Comparison of ENCODE assay signal across 8 mouse cellular contexts in genomic region chr15:81860471-81861135, GRCm38 (mm10). TPM values are rescaled to one million over a fixed set of nuclear protein-coding genes. Genes with fewer than 3 reads are reported as not detected.
A peak's percentile ranks its signal among the peaks of the same experiment; 100 is the strongest.
DNase-seq lines count a peak whose midpoint lies in the region; ATAC-seq and TF ChIP-seq lines count a peak whose summit lies in the region.

No protein-coding gene starts in this region.

- no peak for ATAC-seq in erythroblast, adult 5-6 weeks (replicated peaks; ENCODE audit: low FRiP score, poor library complexity, severe bottlenecking)
- no peak for ATAC-seq in hindbrain, postnatal 0 days
- ATAC-seq in inflammation-experienced regulatory T-cells, adult 6 months: no peak

- H3K9ac ChIP-seq in hindbrain, postnatal 0 days (replicated peaks; ENCODE audit: low read length): no peak overlapping the region; the same call in 1 of the 2 replicates

- H3K27ac ChIP-seq in embryonic facial prominence, embryonic 10.5 days (replicated peaks): peak overlapping the region; percentile 93
- H3K27ac ChIP-seq in hindbrain, postnatal 0 days: peak overlapping the region; percentile 92

- DNase-seq in 3134 (ENCODE audit: extremely low read depth, insufficient read length, low spot score): peak; percentile 51
- DNase-seq in embryonic facial prominence, embryonic 10.5 days (ENCODE audit: low spot score): no peak
- DNase-seq in hindbrain, postnatal 0 days (ENCODE audit: low spot score): peak; percentile 50
- DNase-seq in lung, postnatal 25 days (ENCODE audit: low spot score): peak; percentile 83
- DNase-seq in embryo, embryonic 9.5 days (ENCODE audit: extremely low spot score): no peak

- H3K4me3 ChIP-seq in erythroblast, embryonic 14.5 days (replicated peaks): peak overlapping the region; percentile 97
- peak overlapping the region; percentile 89 for H3K4me3 ChIP-seq in embryonic facial prominence, embryonic 10.5 days
- H3K4me3 ChIP-seq in hindbrain, postnatal 0 days (ENCODE audit: low read length): 0 out of 2 replicates have a peak overlapping the region, but pooled peaks have one; percentile 16

- peak overlapping the region; percentile 87 for H3K4me2 ChIP-seq in hindbrain, postnatal 0 days (ENCODE audit: low read depth, low read length)

- peaks cover 7% of the 10 kb centered on the region for H3K27me3 ChIP-seq in erythroblast, embryonic 14.5 days (ENCODE audit: control insufficient read depth)
- no peaks in the 10 kb centered on the region for H3K27me3 ChIP-seq in embryonic facial prominence, embryonic 10.5 days (replicated peaks; ENCODE audit: low read depth, poor library complexity, severe bottlenecking)
- no peaks in the 10 kb centered on the region for H3K27me3 ChIP-seq in hindbrain, postnatal 0 days (ENCODE audit: insufficient read depth, low read length)

- no peaks in the 10 kb centered on the region for H3K9me3 ChIP-seq in erythroblast, embryonic 14.5 days (ENCODE audit: control insufficient read depth, low read length)
- no peaks in the 10 kb centered on the region for H3K9me3 ChIP-seq in embryonic facial prominence, embryonic 10.5 days
- no peaks in the 10 kb centered on the region for H3K9me3 ChIP-seq in hindbrain, postnatal 0 days (ENCODE audit: low read length)

- H3K4me1 ChIP-seq in erythroblast, embryonic 14.5 days (ENCODE audit: control insufficient read depth): peaks cover 55% of the 10 kb centered on the region
- peaks cover 30% of the 10 kb centered on the region for H3K4me1 ChIP-seq in embryonic facial prominence, embryonic 10.5 days
- H3K4me1 ChIP-seq in hindbrain, postnatal 0 days (ENCODE audit: insufficient read depth, low read length): 0 out of 2 replicates have a peak, but pooled peaks cover 9% of the 10 kb centered on the region

- peaks cover 26% of the 10 kb centered on the region for H3K36me3 ChIP-seq in erythroblast, embryonic 14.5 days (ENCODE audit: control insufficient read depth)
- peaks cover 18% of the 10 kb centered on the region for H3K36me3 ChIP-seq in embryonic facial prominence, embryonic 10.5 days (replicated peaks)
- H3K36me3 ChIP-seq in hindbrain, postnatal 0 days (ENCODE audit: insufficient read depth, low read length): peaks cover 6% of the 10 kb centered on the region; the same call in 1 of the 2 replicates

- 48% methylated on average over 8 of the region's 8 CpGs for WGBS in embryonic facial prominence, embryonic 10.5 days
- 29% methylated on average over 8 of the region's 8 CpGs for WGBS in hindbrain, postnatal 0 days

- no peak for TF ChIP-seq CTCF in hindbrain, postnatal 0 days (IDR thresholded peaks at IDR 0.05; ENCODE audit: low read depth)

RNA-seq across cellular contexts. Expression of gene Tob2, which starts 2.0 kb away (rescaled TPM):
- polyA plus RNA-seq in erythroblast, embryonic 14.5 days (2012): 1.7 and 2.3 TPM in 2 replicates
- total RNA-seq in erythroblast, adult 5-6 weeks (2015; ENCODE audit: low replicate concordance): 6.3 and 9.6 TPM in 2 replicates
- total RNA-seq in erythroblast, adult 5-6 weeks (2017; ENCODE audit: low replicate concordance): 5.3 and 7.2 TPM in 2 replicates
- polyA plus RNA-seq in embryonic facial prominence, embryonic 10.5 days (2016; fragmentation: Nextera tagmentation; extraction: Ambion mirVana): 20.1 and 20.3 TPM in 2 replicates
- total RNA-seq in hindbrain, postnatal 0 days (2014; rRNA removed): 12.9 and 13.9 TPM in 2 replicates
- 14.0 and 14.5 TPM in 2 replicates for polyA plus RNA-seq in hindbrain, postnatal 0 days (2015; fragmentation: Nextera tagmentation; extraction: Ambion mirVana)
- polyA plus RNA-seq in inflammation-experienced regulatory T-cells, adult 6 months (2017; shearing (Covaris generic)): 10 to 100 TPM; 29.7 to 45.8 (median 34.0) TPM

RNA-seq across cellular contexts. Expression of gene Phf5a, which starts 11.1 kb away (rescaled TPM):
- 1.9 and 3.0 TPM in 2 replicates for polyA plus RNA-seq in erythroblast, embryonic 14.5 days (2012)
- total RNA-seq in erythroblast, adult 5-6 weeks (2015; ENCODE audit: low replicate concordance): 29.7 and 33.0 TPM in 2 replicates
- total RNA-seq in erythroblast, adult 5-6 weeks (2017; ENCODE audit: low replicate concordance): 19.8 and 45.9 TPM in 2 replicates
- 260 and 267 TPM in 2 replicates for polyA plus RNA-seq in embryonic facial prominence, embryonic 10.5 days (2016; fragmentation: Nextera tagmentation; extraction: Ambion mirVana)
- total RNA-seq in hindbrain, postnatal 0 days (2014; rRNA removed): 29.0 and 29.7 TPM in 2 replicates
- polyA plus RNA-seq in hindbrain, postnatal 0 days (2015; fragmentation: Nextera tagmentation; extraction: Ambion mirVana): 102 and 110 TPM in 2 replicates
- polyA plus RNA-seq in inflammation-experienced regulatory T-cells, adult 6 months (2017; shearing (Covaris generic)): 100 to 1,000 TPM in 1 of 3 experiments, 10 to 100 TPM in 2; 79.6 to 117 (median 95.2) TPM

RNA-seq across cellular contexts. Expression of gene Aco2, which starts 11.5 kb away (rescaled TPM):
- 17.5 and 19.1 TPM in 2 replicates for polyA plus RNA-seq in erythroblast, embryonic 14.5 days (2012)
- 16.3 and 37.8 TPM in 2 replicates for total RNA-seq in erythroblast, adult 5-6 weeks (2015; ENCODE audit: low replicate concordance)
- total RNA-seq in erythroblast, adult 5-6 weeks (2017; ENCODE audit: low replicate concordance): 29.7 and 59.3 TPM in 2 replicates
- polyA plus RNA-seq in embryonic facial prominence, embryonic 10.5 days (2016; fragmentation: Nextera tagmentation; extraction: Ambion mirVana): 153 TPM in 2 replicates
- 536 and 538 TPM in 2 replicates for total RNA-seq in hindbrain, postnatal 0 days (2014; rRNA removed)
- 298 and 299 TPM in 2 replicates for polyA plus RNA-seq in hindbrain, postnatal 0 days (2015; fragmentation: Nextera tagmentation; extraction: Ambion mirVana)
- 100 to 1,000 TPM in 1 of 3 experiments, 10 to 100 TPM in 2; 83.2 to 115 (median 93.9) TPM for polyA plus RNA-seq in inflammation-experienced regulatory T-cells, adult 6 months (2017; shearing (Covaris generic))

RNA-seq across cellular contexts. Expression of gene Tef, which starts 58.4 kb away (rescaled TPM):
- polyA plus RNA-seq in erythroblast, embryonic 14.5 days (2012): 0.26 and 0.90 TPM in 2 replicates
- total RNA-seq in erythroblast, adult 5-6 weeks (2015; ENCODE audit: low replicate concordance): 0.38 and 2.3 TPM in 2 replicates
- total RNA-seq in erythroblast, adult 5-6 weeks (2017; ENCODE audit: low replicate concordance): 0.98 and 2.0 TPM in 2 replicates
- 15.9 and 16.0 TPM in 2 replicates for polyA plus RNA-seq in embryonic facial prominence, embryonic 10.5 days (2016; fragmentation: Nextera tagmentation; extraction: Ambion mirVana)
- 62.5 and 64.1 TPM in 2 replicates for total RNA-seq in hindbrain, postnatal 0 days (2014; rRNA removed)
- polyA plus RNA-seq in hindbrain, postnatal 0 days (2015; fragmentation: Nextera tagmentation; extraction: Ambion mirVana): 27.8 and 30.4 TPM in 2 replicates
- 10 to 100 TPM in 1 of 3 experiments, 1 to 10 TPM in 2; 2.3 to 14.0 (median 8.8) TPM for polyA plus RNA-seq in inflammation-experienced regulatory T-cells, adult 6 months (2017; shearing (Covaris generic))

Comparison
In these comparisons a context has a peak if more than half of its experiments do, and no peak if none do; other contexts are left out.
1. H3K4me3 ChIP-seq: peak in every context shown above with its lines; median percentile 97 in erythroblast, embryonic 14.5 days; 89 in embryonic facial prominence, embryonic 10.5 days; 16 in hindbrain, postnatal 0 days.
2. DNase-seq: peak in 3134 (single experiment), hindbrain, postnatal 0 days (single experiment) and lung, postnatal 25 days (single experiment); none in embryonic facial prominence, embryonic 10.5 days (single experiment) and embryo, embryonic 9.5 days (single experiment).
3. RNA of gene Phf5a, which starts 11.1 kb away (polyA plus RNA-seq): 260 to 267 TPM in embryonic facial prominence, embryonic 10.5 days, 102 to 110 TPM in hindbrain, postnatal 0 days and 79.6 to 117 TPM in inflammation-experienced regulatory T-cells, adult 6 months; 1.9 to 3.0 TPM in erythroblast, embryonic 14.5 days; every median in the first group is over 10 times any median in the second.